25 mouse cellular contexts compared by ENCODE assay signal in the genomic region with DNA sequence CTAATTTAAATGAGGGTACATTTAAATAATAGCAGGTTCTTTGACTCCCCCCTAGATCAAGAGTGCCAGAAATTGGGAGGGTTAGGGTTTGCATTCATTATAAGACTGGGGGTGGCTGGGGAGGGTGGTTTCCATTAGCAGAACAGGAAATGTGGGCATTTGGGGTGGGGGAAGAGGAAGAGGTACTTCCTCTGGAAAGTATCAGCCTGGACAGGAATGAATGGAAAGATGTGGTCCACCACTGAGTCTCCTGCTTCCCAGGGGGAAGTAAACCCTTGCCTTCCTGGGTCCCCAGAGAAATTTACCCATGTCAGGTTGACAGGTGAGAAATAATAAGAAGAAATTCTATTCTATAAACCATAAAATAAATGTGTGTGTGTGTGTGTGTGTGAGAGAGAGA.
DNase-seq lines count a peak whose midpoint lies in the region; ATAC-seq and TF ChIP-seq lines count a peak whose summit lies in the region.
"Had no signal": no experiment of that assay in that cellular context is flagged by ENCODE, and none has a peak within 500 bp of the region (broad histone marks: within the 10 kb centered on the region; RNA-seq: fewer than 3 reads in every experiment).

No protein-coding gene starts in this region.

- H3K9ac ChIP-seq in lung, embryonic 14.5 days = no peak overlapping the region
- H3K9ac ChIP-seq in liver, embryonic 13.5 days = peak overlapping the region; percentile 51
- H3K9ac ChIP-seq: kidney, embryonic 15.5 days; limb, embryonic 13.5 days; midbrain, embryonic 13.5 days; stomach, embryonic 15.5 days had no signal

- no peaks in the 10 kb centered on the region for H3K27me3 ChIP-seq in lung, embryonic 14.5 days (ENCODE audit: insufficient read depth, low read length)
- peaks cover 7% of the 10 kb centered on the region; the same call in 1 of the 2 replicates for H3K27me3 ChIP-seq in liver, embryonic 13.5 days
- H3K27me3 ChIP-seq: kidney, embryonic 15.5 days; limb, embryonic 13.5 days; midbrain, embryonic 13.5 days; stomach, embryonic 15.5 days had no signal

- no peak for ATAC-seq in lung, embryonic 14.5 days (ENCODE audit: insufficient read depth)
- peak; percentile 58 for ATAC-seq in common myeloid progenitor, adult 5-6 weeks (replicated peaks; ENCODE audit: low read depth, poor library complexity, severe bottlenecking)
- ATAC-seq in liver, embryonic 13.5 days (ENCODE audit: low read depth) = no peak
- ATAC-seq: intestine, embryonic 16.5 days had no signal

- no peaks in the 10 kb centered on the region for H3K36me3 ChIP-seq in lung, embryonic 14.5 days (ENCODE audit: insufficient read depth)
- H3K36me3 ChIP-seq in liver, embryonic 13.5 days = no peaks in the 10 kb centered on the region
- H3K36me3 ChIP-seq: kidney, embryonic 15.5 days; limb, embryonic 13.5 days; midbrain, embryonic 13.5 days; stomach, embryonic 15.5 days had no signal

- no peak overlapping the region for H3K4me2 ChIP-seq in lung, embryonic 14.5 days
- H3K4me2 ChIP-seq in liver, embryonic 13.5 days = 0 out of 2 replicates have a peak overlapping the region, but pooled peaks have one; percentile 3
- H3K4me2 ChIP-seq: heart, embryonic 11.5 days; kidney, embryonic 15.5 days; limb, embryonic 13.5 days; midbrain, embryonic 13.5 days; stomach, embryonic 15.5 days had no signal

- no peak for TF ChIP-seq CTCF in lung, embryonic 14.5 days (IDR thresholded peaks at IDR 0.05; ENCODE audit: low read depth)

- peak overlapping the region; percentile 59 for H3K27ac ChIP-seq in lung, embryonic 14.5 days (ENCODE audit: low read depth)
- H3K27ac ChIP-seq in liver, embryonic 13.5 days = peak overlapping the region; percentile 63
- H3K27ac ChIP-seq: limb, embryonic 13.5 days; macrophage; midbrain, embryonic 13.5 days had no signal

- H3K4me1 ChIP-seq in lung, embryonic 14.5 days (ENCODE audit: insufficient read depth) = peaks cover 11% of the 10 kb centered on the region
- peaks cover 54% of the 10 kb centered on the region for H3K4me1 ChIP-seq in liver, embryonic 13.5 days (replicated peaks)
- H3K4me1 ChIP-seq: stomach, embryonic 15.5 days had no signal

- H3K9me3 ChIP-seq in lung, embryonic 14.5 days (ENCODE audit: low read depth, low read length) = no peaks in the 10 kb centered on the region
- no peaks in the 10 kb centered on the region for H3K9me3 ChIP-seq in liver, embryonic 13.5 days (replicated peaks)
- H3K9me3 ChIP-seq: kidney, embryonic 15.5 days; limb, embryonic 13.5 days; midbrain, embryonic 13.5 days; stomach, embryonic 15.5 days had no signal

- H3K4me3 ChIP-seq in lung, embryonic 14.5 days (ENCODE audit: low read depth, low read length) = no peak overlapping the region
- H3K4me3 ChIP-seq in liver, embryonic 13.5 days (replicated peaks) = no peak overlapping the region
- H3K4me3 ChIP-seq: erythroblast, embryonic 14.5 days; kidney, embryonic 15.5 days; limb, embryonic 13.5 days; midbrain, embryonic 13.5 days; stomach, embryonic 15.5 days had no signal

- intact Hi-C loops in gastrocnemius, postnatal 14 days (cut with DNase I; ENCODE audit: low total_unique reads) = no loop called here

- peak; percentile 71 for DNase-seq in heart, adult 11 months
- no peak for DNase-seq in heart, adult 8-10 months (ENCODE audit: low spot score)
- DNase-seq in lung, embryonic 14.5 days = no peak
- no peak for DNase-seq in lung, adult 18-20 months
- DNase-seq in liver, embryonic 13.5 days = no peak
- no peak for DNase-seq in gastrocnemius, postnatal 14 days
- no peak for DNase-seq in layer of hippocampus, adult 11-12 months (ENCODE audit: low spot score)
- DNase-seq: adrenal gland, postnatal 25 days; B cell, adult 2 months; cerebellum, adult 18-20 months; cerebellum, postnatal 36 days; gastrocnemius, postnatal 10 days; heart, postnatal 14 days; retina, postnatal 1 day; thymus, adult 18-20 months; thymus, postnatal 4 days had no signal
